14 mouse cellular contexts compared by ENCODE assay signal in genomic region chr17:63146514-63146913, GRCm38 (mm10).
A peak's percentile ranks its signal among the peaks of the same experiment; 100 is the strongest.
DNase-seq lines count a peak whose midpoint lies in the region; ATAC-seq and TF ChIP-seq lines count a peak whose summit lies in the region.
"Had no signal": no experiment of that assay in that cellular context is flagged by ENCODE, and none has a peak within 500 bp of the region (broad histone marks: within the 10 kb centered on the region; RNA-seq: fewer than 3 reads in every experiment).

No protein-coding gene starts in this region.

- no peaks in the 10 kb centered on the region for H3K36me3 ChIP-seq in lung, embryonic 15.5 days
- H3K36me3 ChIP-seq in hindbrain, embryonic 13.5 days: no peaks in the 10 kb centered on the region
- H3K36me3 ChIP-seq in neural tube, embryonic 14.5 days (ENCODE audit: control insufficient read depth, insufficient read depth, low read length): no peaks in the 10 kb centered on the region
- H3K36me3 ChIP-seq in thymus, adult 2 months (ENCODE audit: control insufficient read depth, insufficient read depth, low read length): no peaks in the 10 kb centered on the region

- H3K27ac ChIP-seq in lung, embryonic 15.5 days: no peak overlapping the region
- 0 out of 2 replicates have a peak overlapping the region, but pooled peaks have one; percentile 55 for H3K27ac ChIP-seq in cortical plate, adult 2 months (ENCODE audit: insufficient read depth, low read length)
- peak overlapping the region; percentile 87; the same call in 1 of the 2 replicates for H3K27ac ChIP-seq in hindbrain, embryonic 13.5 days
- H3K27ac ChIP-seq in neural tube, embryonic 14.5 days (ENCODE audit: low read depth, low read length): peak overlapping the region; percentile 78; the same call in 1 of the 2 replicates
- no peak overlapping the region for H3K27ac ChIP-seq in thymus, adult 2 months (ENCODE audit: control insufficient read depth, insufficient read depth, low read length)

- ATAC-seq in lung, embryonic 15.5 days (ENCODE audit: borderline replicate concordance, extremely low read depth, low FRiP score, low TSS enrichment): peak; percentile 71; the same call in 1 of the 2 replicates
- ATAC-seq in hindbrain, embryonic 13.5 days (ENCODE audit: low FRiP score): no peak
- peak; percentile 39; the same call in 1 of the 2 replicates for ATAC-seq in neural tube, embryonic 14.5 days (ENCODE audit: low read depth)
- ATAC-seq: intestine, embryonic 16.5 days had no signal

- no peak for DNase-seq in lung, postnatal 10 days
- no peak for DNase-seq in kidney, adult 18-20 months
- DNase-seq in thymus, adult 2 months: no peak
- DNase-seq in adrenal gland, postnatal 14 days: no peak
- DNase-seq: adrenal gland, postnatal 10 days; cerebellum, adult 11 months; gastrocnemius, postnatal 14 days; kidney, postnatal 36 days; lung, adult 2 months had no signal

- no peak for TF ChIP-seq POLR2A in cortical plate, adult 2 months (IDR thresholded peaks at IDR 0.05; ENCODE audit: extremely low read depth, insufficient read depth, low read length)
- TF ChIP-seq POLR2A in thymus, adult 2 months (IDR thresholded peaks at IDR 0.05; ENCODE audit: control insufficient read depth, extremely low read depth, insufficient read depth, low read length, poor library complexity): no peak

- H3K9ac ChIP-seq in lung, embryonic 15.5 days: no peak overlapping the region
- H3K9ac ChIP-seq in hindbrain, embryonic 13.5 days: 0 out of 2 replicates have a peak overlapping the region, but pooled peaks have one; percentile 31
- no peak overlapping the region for H3K9ac ChIP-seq in neural tube, embryonic 14.5 days (replicated peaks; ENCODE audit: low read depth, low read length)

- no peak for TF ChIP-seq CTCF in cortical plate, adult 2 months (IDR thresholded peaks at IDR 0.05; ENCODE audit: extremely low read depth, insufficient read depth, low read length)
- no peak for TF ChIP-seq CTCF in thymus, adult 2 months (IDR thresholded peaks at IDR 0.05; ENCODE audit: borderline replicate concordance, control insufficient read depth, extremely low read depth, insufficient read depth, low read length, poor library complexity)

- H3K9me3 ChIP-seq in lung, embryonic 15.5 days: no peaks in the 10 kb centered on the region
- no peaks in the 10 kb centered on the region for H3K9me3 ChIP-seq in hindbrain, embryonic 13.5 days
- H3K9me3 ChIP-seq in neural tube, embryonic 14.5 days (ENCODE audit: control insufficient read depth, low read length): no peaks in the 10 kb centered on the region

- WGBS in lung, embryonic 15.5 days: 28% methylated on average over 2 of the region's 2 CpGs
- 18% methylated on average over 2 of the region's 2 CpGs for WGBS in hindbrain, embryonic 13.5 days
- WGBS in neural tube, embryonic 14.5 days: 22% methylated on average over 2 of the region's 2 CpGs
- 95% methylated on average over 2 of the region's 2 CpGs for WGBS in thymus, adult 2 months

- H3K4me1 ChIP-seq in lung, embryonic 15.5 days: peaks cover 6% of the 10 kb centered on the region; the same call in 1 of the 2 replicates
- H3K4me1 ChIP-seq in cortical plate, adult 2 months (ENCODE audit: control insufficient read depth, insufficient read depth, low read length): peaks cover 10% of the 10 kb centered on the region
- H3K4me1 ChIP-seq in hindbrain, embryonic 13.5 days (replicated peaks): peaks cover 41% of the 10 kb centered on the region
- peaks cover 24% of the 10 kb centered on the region for H3K4me1 ChIP-seq in neural tube, embryonic 14.5 days (ENCODE audit: control insufficient read depth, insufficient read depth, low read length)
- H3K4me1 ChIP-seq in thymus, adult 2 months (replicated peaks; ENCODE audit: control insufficient read depth, insufficient read depth, low read length): no peaks in the 10 kb centered on the region

- H3K4me3 ChIP-seq in lung, embryonic 15.5 days: no peak overlapping the region
- no peak overlapping the region for H3K4me3 ChIP-seq in cortical plate, adult 2 months (ENCODE audit: insufficient read depth, low read length)
- H3K4me3 ChIP-seq in hindbrain, embryonic 13.5 days: no peak overlapping the region
- H3K4me3 ChIP-seq in neural tube, embryonic 14.5 days (ENCODE audit: low read depth, low read length): no peak overlapping the region
- no peak overlapping the region for H3K4me3 ChIP-seq in thymus, adult 2 months (ENCODE audit: control insufficient read depth, insufficient read depth, low read length)

- H3K4me2 ChIP-seq in lung, embryonic 15.5 days: no peak overlapping the region
- no peak overlapping the region for H3K4me2 ChIP-seq in hindbrain, embryonic 13.5 days
- H3K4me2 ChIP-seq in neural tube, embryonic 14.5 days (ENCODE audit: low read depth, low read length): no peak overlapping the region

- H3K27me3 ChIP-seq in lung, embryonic 15.5 days: no peaks in the 10 kb centered on the region
- no peaks in the 10 kb centered on the region for H3K27me3 ChIP-seq in hindbrain, embryonic 13.5 days
- no peaks in the 10 kb centered on the region for H3K27me3 ChIP-seq in neural tube, embryonic 14.5 days (ENCODE audit: control insufficient read depth, insufficient read depth, low read length)
- H3K27me3 ChIP-seq in thymus, adult 2 months (ENCODE audit: control insufficient read depth, insufficient read depth, low read length): no peaks in the 10 kb centered on the region

Comparison
In these comparisons a context has a peak if more than half of its experiments do, and no peak if none do; other contexts are left out.
1. H3K27ac ChIP-seq: peak in cortical plate, adult 2 months (single experiment), hindbrain, embryonic 13.5 days (single experiment) and neural tube, embryonic 14.5 days (single experiment); none in lung, embryonic 15.5 days (single experiment) and thymus, adult 2 months (single experiment).